Mouse (Mus musculus): ENCODE measurements at regions not wholly inside any gene's neighbourhood (a gene's known extent, or its start where the extent isn't known, plus 50 kb on each side); places are given as distances from the start of the nearest gene placed in this dataset.

DNA sequence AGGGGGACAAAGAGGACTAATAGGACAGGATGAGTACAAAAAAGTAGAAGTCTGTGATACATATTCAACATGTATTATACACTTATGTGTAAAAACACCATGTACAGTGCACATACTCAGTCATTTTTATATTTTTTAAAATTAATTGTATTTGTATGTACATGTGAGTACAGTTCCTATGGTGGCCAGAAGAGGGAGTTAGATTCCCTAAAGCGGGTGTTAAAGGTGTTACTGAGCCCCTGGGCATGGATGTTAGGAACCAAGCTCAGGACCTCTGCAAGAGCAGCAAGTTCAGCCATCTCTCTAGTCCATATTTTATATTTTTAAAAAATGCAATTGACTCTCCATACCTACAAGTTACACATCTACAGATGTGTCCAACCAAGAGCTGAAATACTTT, 101.9 kb upstream of the Arntl start:
- TF ChIP-seq CTCF (IDR thresholded peaks at IDR 0.05; ENCODE audit: control insufficient read depth, insufficient read depth, low read length), result no peak
- no peak for TF ChIP-seq POLR2A (IDR thresholded peaks at IDR 0.05; ENCODE audit: borderline replicate concordance, control insufficient read depth, low read depth, low read length)

Data from bone marrow, adult 2 months (tissue).